Mouse (Mus musculus): Measurements from ENCODE around the gene Klhl24. TPM values are rescaled to one million over a fixed set of nuclear protein-coding genes. Genes with fewer than 3 reads are reported as not detected.
A peak's percentile ranks its signal among the peaks of the same experiment; 100 is the strongest.

Klhl24 gene
- polyA plus RNA-seq, 1 experiment from 2014 or later: 49.7 TPM

GRCm38 (mm10) chr16:20169071-20169470, 71.7 kb downstream of the Klhl24 start:
- Histone ChIP-seq H3K9ac (replicated peaks; ENCODE audit: low read depth) (no peak overlapping the region), H3K4me3 (ENCODE audit: low read depth, low read length) (no peak overlapping the region), H3K27ac (ENCODE audit: low read length) (peak overlapping the region; percentile 2; the same call in 1 of the 2 replicates), H3K4me2 (replicated peaks; ENCODE audit: low read depth, low read length) (no peak overlapping the region), H3K27me3 (replicated peaks; ENCODE audit: insufficient read depth, low read length) (no peaks in the 10 kb centered on the region), H3K9me3 (ENCODE audit: low read length) (no peaks in the 10 kb centered on the region), H3K36me3 (ENCODE audit: insufficient read depth, low read length) (peaks cover 19% of the 10 kb centered on the region; the same call in 1 of the 2 replicates), H3K4me1 (ENCODE audit: insufficient read depth, low read depth, low read length) (no peaks in the 10 kb centered on the region; the same call in 1 of the 2 replicates)
- TF ChIP-seq CTCF (IDR thresholded peaks at IDR 0.05) (no peak), EP300 (IDR thresholded peaks at IDR 0.05) (no peak)
- DNase-seq (ENCODE audit: low spot score) (no peak), ATAC-seq (no peak)
- WGBS: 76% methylated on average over 3 of the region's 3 CpGs

- Histone ChIP-seq H3K27ac (ENCODE audit: low read length) (peak overlapping the region; percentile 2; the same call in 1 of the 2 replicates), H3K27me3 (replicated peaks; ENCODE audit: insufficient read depth, low read length) (no peaks in the 10 kb centered on the region), H3K4me1 (ENCODE audit: insufficient read depth, low read depth, low read length) (no peaks in the 10 kb centered on the region; the same call in 1 of the 2 replicates), H3K4me2 (replicated peaks; ENCODE audit: low read depth, low read length) (no peak overlapping the region), H3K9ac (replicated peaks; ENCODE audit: low read depth) (no peak overlapping the region), H3K36me3 (ENCODE audit: insufficient read depth, low read length) (peaks cover 19% of the 10 kb centered on the region; the same call in 1 of the 2 replicates), H3K9me3 (ENCODE audit: low read length) (no peaks in the 10 kb centered on the region), H3K4me3 (ENCODE audit: low read depth, low read length) (no peak overlapping the region)
- TF ChIP-seq EP300 (IDR thresholded peaks at IDR 0.05) (no peak), CTCF (IDR thresholded peaks at IDR 0.05) (peak; percentile 35)
- ATAC-seq (peak; percentile 87), DNase-seq (ENCODE audit: low spot score) (peak; percentile 72)
- 46% methylated on average over 3 of the region's 3 CpGs for WGBS
Measured at GRCm38 (mm10) chr16:20169471-20170106, 72.2 kb downstream of the Klhl24 start.

Other genes starting within 250 kb of the Klhl24 start
- 7.7 and 10.0 TPM in 2 replicates for gene Klhl6, start 114.5 kb upstream of the Klhl24 start, polyA plus RNA-seq (2015; fragmentation: Nextera tagmentation; extraction: Ambion mirVana)
- gene Yeats2, start 43.5 kb downstream of the Klhl24 start, polyA plus RNA-seq (2015; fragmentation: Nextera tagmentation; extraction: Ambion mirVana): 6.4 and 7.8 TPM in 2 replicates
- gene Map6d1, start 143.8 kb downstream of the Klhl24 start, polyA plus RNA-seq (2015; fragmentation: Nextera tagmentation; extraction: Ambion mirVana): 0.07 and 0.14 TPM in 2 replicates
- gene Parl, start 204.8 kb downstream of the Klhl24 start, polyA plus RNA-seq (2015; fragmentation: Nextera tagmentation; extraction: Ambion mirVana): 69.5 and 73.3 TPM in 2 replicates
- gene Cyp2ab1, start 227.9 kb downstream of the Klhl24 start, polyA plus RNA-seq (2015; fragmentation: Nextera tagmentation; extraction: Ambion mirVana): 0.29 and 0.51 TPM in 2 replicates